Mouse (Mus musculus) C3H10T1/2 (cell line): ENCODE data around the gene N4bp2l1. TPM values are rescaled to one million over a fixed set of nuclear protein-coding genes. Genes with fewer than 3 reads are reported as not detected.

Experiments
- polyA plus RNA-seq, 2 experiments: library from polyadenylated mRNA; unstranded; fragments of >200 nt; fragmentation: generic; extraction: Trizol; gene quantifications; one replicate each; pipeline ENCODE4 v1.2.1; 2012; ENCODE audit warnings: missing spikeins in 2 of 2

The N4bp2l1 gene
- 1 to 10 TPM in 1 of 2 experiments, under 1 TPM in 1; 0.37 to 3.1 TPM for polyA plus RNA-seq

DNA sequence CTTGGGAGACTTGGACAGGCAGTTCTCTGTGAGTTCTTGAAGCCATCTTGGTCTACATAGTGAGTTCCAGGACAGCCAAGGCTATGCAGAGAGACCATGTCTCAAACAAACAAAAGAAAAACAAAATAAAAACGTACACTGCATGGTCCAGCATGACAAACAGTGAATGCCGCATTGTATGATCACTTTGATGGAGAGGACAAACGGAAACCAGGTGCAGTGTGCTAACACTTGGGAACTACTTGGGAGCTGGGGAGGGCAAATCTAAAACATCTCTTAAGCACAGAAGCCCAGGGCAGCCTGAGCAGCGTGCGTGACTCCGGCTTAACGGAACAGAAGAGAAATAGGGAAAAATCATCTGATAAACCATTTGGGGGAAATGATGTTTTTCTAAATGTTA, at the start of gene N4bp2l1:
Gene N4bp2l1, minus strand, starts transcription at position 101 of the 400 bp plus-strand sequence.

DNA sequence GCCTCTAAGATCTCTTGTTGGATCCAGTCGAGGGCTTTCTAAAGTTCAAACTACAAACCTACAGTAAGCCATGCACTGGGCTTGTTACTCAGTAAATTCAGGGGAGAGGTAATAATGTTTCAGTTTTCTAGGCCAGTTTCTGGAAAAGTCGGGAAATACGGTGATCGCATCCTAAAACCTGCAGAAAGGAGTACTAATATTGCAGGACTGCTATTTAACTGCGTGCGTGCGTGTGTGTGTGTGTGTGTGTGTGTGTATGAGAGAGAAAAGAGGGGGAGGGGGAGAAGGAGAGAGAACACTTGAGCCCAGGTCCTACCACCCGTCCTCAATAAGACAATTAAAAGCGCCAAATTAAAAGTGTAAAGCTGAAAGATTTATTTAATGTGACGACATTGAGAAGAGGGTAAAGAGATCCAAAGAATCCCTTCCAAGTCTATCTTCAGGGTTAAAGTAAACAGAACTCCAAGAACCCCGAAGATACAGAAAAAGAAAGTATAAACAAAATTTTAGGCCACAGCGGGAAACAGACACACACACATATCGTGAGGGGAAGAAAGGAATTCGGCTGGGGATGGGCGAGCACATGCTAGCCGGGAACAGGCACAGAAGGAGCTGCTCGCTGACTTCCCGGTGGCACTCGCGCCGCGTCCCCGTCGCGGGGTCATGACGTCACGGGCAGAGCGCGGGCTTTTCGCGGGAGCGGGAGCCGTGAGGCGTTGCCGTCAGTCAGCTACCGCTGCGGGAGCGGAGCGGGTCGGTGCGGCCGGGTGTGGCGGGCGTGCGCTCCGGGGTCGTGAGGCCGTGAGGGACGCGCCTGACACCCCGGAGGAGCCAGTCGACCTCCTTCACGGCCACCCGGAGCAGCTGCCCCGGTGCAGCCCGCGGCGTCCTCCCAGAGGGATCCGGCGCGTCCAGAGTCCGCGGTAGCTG, 74.8 kb downstream of the N4bp2l1 start, which contains the start of gene Brca2:
Gene Brca2, plus strand, starts transcription at position 694 of the 930 bp plus-strand sequence.

Other genes starting within 250 kb of the N4bp2l1 start
- not detected for gene Zar1l, start 79.0 kb downstream of the N4bp2l1 start, polyA plus RNA-seq
- 1 to 10 TPM; 1.2 to 3.6 TPM for gene Brca2, start 74.6 kb downstream of the N4bp2l1 start, polyA plus RNA-seq
- gene N4bp2l2, start 69.0 kb upstream of the N4bp2l1 start, polyA plus RNA-seq: 10 to 100 TPM in 1 of 2 experiments, 1 to 10 TPM in 1; 2.3 to 12.9 TPM
- gene Pds5b, start 76.6 kb upstream of the N4bp2l1 start, polyA plus RNA-seq: 1 to 10 TPM in 1 of 2 experiments, under 1 TPM in 1; 0.39 to 4.1 TPM